Mouse (Mus musculus): ENCODE measurements around the gene Lrrc63.
"Not testable (repeated sequence)": the region's sequence is repeated elsewhere in the genome, so short reads cannot be mapped to it uniquely, and the experiment has no call there.

Lrrc63 gene

DNA sequence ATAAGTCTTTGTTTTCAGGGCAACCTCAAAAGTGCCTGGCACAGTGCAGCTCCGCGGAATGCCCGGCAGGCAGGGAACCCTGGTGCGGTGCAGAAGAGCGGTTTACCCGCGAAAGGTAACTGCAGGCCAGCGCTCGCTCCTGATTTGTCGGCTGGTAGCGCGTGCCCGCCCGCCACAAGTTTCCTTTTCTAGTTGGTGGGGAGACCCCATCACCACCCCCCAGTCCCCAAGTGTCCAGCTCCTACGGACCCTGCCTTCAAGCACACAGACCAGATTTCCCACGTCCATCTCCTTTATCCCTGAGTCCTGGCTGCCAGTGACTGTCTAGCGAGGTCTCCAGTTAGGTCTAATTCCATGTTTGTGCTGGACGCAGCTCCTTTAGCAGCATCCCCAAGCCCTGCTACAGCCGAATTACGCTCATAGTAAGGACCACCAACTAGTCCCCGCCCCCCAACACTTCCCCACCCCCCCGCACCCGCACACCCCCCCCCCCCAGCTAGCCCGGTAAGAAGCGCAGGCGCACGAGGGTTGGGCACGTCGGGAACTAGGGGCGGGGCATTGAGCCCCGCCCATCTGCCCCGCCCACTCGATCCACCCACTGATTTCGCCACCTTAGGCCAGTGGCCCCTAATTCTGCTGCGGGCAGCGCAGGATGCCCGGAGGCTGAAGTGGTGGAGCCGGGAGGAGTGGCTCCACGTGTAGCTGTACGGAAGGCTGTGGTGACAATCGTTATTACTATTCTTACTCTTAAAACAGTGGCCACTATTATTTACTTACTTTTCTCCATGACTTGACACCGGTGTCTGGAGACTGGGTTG lies at the start of gene Lrrc63, which contains the start of gene Lcp1:
Gene Lrrc63 (minus strand): TSS at position 381 of the 818 bp plus-strand sequence.
Gene Lcp1 (plus strand): TSS at position 601 of the 818 bp plus-strand sequence.
- peak; percentile 70 for DNase-seq (ENCODE audit: low spot score)

DNA sequence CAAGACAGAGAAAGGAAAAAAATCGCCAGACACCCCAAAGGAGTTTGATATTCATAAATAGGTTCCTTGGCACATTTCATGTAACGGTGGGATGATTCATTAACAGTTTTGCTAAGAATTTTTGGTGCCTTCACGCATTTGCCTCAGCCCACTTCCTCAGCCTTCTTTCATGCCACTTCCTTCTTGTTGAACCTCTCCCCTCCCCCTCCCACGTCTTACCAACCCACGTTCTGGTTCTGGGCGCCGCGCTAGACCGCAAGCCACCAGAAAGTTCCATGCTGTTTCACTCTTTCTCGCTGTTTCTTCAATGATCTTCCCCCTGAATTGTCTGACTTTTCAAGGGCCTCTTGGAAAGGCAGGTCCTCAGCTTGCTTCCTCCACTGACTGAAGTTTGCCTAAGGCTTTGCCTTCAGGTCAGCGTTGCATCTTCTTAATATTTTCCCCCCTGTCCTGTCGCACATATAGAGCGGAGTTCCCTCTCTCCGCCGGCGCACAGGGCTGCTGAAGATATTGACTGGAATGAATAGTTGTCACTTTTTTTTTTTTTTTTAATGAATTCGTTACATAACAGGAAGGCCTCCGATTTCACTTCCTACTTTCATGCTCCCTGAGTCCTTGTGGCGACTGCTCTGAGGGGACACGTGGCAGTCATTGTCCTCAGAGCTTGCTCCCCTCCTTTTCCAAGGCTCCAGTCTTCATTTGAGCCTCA lies 48.7 kb upstream of the Lrrc63 start:
- no peak for DNase-seq (ENCODE audit: low spot score)

DNA sequence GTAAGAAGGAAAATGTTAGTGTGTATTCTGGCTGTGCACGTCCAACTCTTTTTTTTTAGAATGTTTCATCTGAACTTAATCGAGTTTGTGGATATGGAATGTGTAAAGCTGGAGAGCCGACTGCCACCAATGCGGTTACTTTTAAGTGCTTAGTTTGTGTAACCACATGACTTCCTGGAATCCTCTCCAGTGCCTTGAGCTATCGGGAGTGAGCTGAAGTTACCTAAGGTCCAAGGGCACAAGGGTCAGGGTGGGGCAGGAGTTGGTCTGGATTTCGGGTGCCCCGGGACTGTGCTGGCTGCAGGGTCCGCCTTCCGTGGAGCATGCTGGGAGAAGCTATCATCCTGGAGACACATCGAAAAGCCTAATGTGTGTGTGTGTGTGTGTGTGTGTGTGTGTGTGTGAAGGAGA lies 48.1 kb upstream of the Lrrc63 start:
- DNase-seq (ENCODE audit: low spot score) = no peak

DNA sequence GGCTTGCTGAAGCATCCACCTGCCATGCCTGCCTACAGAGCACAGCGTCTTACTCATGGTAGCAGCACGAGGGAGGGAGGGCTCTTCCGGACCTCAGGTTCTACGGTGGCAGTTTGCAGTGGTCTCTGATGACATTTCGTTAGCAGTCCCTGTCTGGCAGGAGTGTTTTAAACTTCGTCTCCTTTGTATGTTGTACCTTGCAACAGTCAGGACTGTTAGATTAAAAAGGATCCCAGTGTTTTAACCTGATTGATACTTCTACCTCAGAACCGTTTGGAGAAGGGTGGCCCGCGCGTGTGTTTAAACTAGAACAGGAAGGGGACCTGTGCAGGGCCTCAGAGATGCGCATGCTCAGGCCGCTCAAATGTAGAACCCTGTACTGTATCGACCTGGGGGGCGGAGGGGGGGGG lies 47.7 kb upstream of the Lrrc63 start:
- no peak for DNase-seq (ENCODE audit: low spot score)

DNA sequence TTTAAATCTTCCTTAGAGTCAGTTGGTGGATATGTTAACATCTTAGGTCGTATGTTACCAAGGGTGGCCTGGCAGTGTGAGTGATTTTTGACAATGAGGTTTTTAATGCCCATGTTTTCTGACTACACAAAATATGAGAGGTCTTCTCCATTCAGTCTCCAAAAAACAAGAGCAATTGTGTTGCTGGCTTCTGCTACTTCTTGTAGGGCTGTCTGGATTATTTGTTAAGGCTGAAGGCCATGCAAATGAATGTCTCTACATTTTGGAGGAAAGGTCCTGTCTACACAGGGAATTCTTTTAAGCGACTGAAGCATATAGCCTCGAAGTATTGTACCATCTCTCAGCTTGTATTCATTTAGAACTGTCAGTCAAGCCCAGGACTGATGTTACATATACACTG lies 46.7 kb upstream of the Lrrc63 start:
- no peak for DNase-seq (ENCODE audit: low spot score)

DNA sequence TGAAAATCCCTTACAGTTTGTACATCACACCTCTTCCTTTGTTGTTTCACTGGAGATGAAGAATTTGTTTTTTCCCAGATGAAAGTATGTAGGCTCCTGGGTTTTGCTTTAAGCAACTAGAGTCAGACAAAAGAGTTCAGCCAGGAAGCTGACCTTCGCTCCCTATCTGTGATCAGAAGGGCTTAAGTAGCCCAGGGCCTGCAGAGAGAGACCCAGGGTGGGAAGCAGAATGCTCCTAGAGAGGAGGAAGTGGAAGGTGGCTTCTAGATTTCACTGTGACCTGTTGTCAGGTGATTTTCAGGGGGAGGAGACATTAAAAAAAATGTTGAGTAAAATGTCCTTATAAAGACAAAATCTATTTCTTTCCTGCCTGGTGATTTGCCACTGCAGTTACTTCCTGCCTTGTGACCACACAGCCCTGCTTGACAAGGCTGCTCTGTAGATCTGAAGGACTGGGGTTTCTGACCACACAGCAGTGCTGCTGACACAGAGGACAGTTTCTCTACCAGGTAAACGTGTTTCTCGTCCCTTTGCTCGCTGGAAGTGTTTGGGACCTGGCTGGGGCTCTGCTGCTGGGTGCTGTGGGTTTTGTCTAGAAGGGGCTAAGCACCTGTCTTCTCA lies 45.9 kb upstream of the Lrrc63 start:
- no peak for DNase-seq (ENCODE audit: low spot score)

DNA sequence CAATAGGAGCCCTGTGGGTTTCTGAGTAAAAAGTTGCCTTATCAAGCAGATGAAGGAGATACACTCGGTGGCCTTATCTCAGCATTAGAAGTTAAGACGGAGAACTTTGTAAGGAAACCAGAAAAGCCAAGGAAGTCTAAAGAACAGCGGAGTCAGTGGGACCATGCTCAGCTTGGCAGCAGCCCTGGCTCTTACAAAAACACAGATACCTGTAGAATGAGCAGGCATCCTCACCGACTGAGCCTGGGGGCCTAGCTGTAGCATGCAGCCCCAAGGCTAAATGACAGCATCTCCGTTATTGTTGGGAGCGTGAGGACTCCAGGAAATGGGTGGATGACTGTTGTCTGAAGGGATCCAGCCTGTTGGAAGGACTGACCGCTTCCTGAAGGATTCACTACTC lies 45.1 kb upstream of the Lrrc63 start:
- no peak for DNase-seq (ENCODE audit: low spot score)

DNA sequence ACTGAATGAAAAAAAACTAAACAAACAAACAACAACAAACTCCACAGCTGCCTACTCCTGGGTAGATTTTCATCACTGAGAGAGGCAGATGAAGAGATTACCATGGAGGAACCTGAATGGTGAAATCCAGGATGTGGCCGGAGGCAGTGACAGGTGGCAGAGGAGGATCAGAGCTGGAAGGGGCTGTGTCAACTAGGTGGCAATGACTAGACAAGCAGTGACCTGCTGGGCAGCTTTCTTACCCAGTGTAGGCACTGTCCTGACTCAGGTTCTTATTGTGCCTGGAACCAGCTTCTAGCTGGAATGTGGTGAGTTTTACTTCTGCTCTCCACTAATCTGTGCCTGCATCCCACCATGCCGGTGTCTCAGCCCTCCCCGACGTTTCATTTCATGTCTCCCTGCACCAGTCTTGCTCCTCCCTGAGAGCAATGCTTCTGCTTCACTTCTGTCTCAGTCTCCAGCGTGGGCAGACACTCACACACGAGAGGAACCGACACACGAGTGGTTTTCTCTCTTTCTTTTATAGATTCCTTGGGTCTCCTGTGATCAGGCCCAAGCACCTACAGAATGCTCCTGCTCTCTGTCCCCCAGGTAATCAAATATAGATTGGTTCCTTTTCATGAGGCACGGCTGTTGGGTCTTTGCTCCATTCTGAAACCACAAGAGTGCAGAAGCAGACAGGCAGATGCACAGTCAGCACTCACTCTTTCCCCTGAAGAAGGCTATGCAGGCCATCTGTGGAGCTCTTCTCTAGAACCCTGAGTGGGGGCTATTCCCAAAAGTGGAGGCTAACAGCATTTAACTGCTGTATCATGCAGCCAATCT lies 44.3 kb upstream of the Lrrc63 start:
- DNase-seq (ENCODE audit: low spot score) = no peak

DNA sequence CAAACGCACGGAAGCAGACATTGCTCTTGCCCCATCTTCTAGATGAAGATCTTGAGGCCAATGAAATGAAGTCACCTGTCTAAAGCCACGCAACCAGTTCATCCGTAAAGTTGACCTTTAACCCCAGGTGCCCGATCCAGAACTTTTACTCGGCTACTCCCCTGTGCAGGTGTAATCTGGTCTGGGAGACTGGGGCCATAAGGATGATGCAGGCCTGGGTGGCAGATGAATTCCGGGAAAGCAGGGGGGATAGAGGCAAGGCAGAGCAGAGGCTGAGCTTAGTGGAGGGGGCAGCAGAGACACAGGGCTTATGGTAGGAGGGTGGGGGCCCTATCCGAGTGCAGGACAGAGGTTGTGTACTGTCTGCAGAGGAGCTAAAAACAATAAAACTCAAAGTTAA lies 43.6 kb upstream of the Lrrc63 start:
- no peak for DNase-seq (ENCODE audit: low spot score)

DNA sequence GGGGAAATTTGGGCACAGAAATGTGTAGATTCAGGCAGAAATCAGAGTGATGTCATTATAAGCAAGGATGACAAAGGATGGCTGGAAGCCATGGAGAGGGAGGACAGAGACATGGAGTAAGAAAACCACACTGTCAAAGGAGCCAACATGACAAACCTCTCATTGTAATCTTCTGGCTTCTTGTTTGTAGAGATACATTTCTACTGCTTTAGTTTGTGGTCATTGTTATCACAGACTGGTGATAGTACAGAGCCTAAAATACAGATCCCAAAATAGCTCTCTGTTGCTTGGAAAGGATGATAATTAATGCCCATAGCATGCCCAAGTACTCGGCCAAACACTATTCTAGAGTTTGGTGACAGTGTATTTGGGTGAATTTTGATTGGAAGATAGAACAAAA lies 39.9 kb upstream of the Lrrc63 start:
- DNase-seq (ENCODE audit: low spot score) = no peak

DNA sequence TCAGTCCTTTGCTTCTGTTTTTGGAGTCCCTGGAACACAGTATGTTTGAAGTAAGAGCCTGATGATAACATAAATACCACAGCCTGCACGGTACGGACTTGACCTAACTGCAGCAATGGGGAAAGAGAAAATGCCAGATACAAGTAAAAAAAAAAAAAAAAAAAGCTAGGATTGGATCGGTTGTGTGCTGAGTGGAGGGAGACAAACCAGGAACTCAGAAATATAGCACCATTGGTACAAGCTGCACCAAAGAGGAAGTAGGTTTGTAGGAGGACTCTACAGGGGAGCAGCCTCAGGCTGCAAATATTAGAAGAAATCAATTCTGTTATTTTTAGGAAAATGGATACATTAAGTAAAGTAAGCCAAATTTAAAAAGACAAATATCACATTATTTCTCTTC lies 37.8 kb upstream of the Lrrc63 start:
- no peak for DNase-seq (ENCODE audit: low spot score)

DNA sequence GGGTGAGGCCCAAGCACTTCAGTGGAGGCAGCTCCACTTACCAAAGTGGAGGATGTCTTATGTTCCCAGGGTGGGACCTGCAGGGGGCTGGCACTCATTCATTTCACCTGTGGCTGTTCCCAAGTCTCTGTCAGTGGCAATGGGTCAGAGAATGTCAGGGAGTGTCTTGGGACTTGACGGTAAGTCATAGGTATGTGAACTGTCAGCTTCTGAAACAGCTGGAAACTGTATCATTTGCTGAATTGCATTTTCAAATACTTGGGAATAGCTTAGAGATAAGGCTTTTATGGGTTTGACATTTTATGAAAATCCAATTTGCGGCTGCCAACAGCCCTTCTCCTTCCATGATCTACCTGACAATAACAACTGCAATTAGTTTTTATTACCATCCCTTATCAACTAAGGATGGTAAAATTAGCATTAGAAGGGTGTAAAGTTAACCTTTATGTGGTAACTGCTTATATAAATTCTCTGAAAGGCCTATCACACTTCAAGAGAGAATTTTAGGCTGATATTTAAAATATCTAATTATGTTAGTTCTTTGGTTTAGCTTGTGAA lies 35.0 kb upstream of the Lrrc63 start:
- no peak for DNase-seq (ENCODE audit: low spot score)

DNA sequence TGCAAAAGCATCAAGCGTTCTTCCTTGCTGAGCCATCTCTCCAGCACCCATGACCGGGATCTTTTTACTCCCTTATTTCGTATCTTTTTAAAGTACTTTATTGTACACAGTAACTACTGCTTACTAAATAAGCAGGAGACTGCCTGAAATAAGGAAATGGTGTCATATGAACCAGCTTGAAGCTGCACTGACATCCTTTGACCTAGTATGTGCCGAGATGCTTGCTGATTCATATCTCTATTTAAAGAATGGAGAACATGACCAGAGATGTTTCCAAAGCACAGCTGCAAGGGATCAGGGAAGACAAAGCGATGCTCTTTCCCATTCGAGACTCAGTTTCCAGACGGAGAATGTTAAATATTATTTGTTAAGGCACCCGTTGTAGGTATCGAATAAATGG lies 33.7 kb upstream of the Lrrc63 start:
- DNase-seq (ENCODE audit: low spot score) = no peak

DNA sequence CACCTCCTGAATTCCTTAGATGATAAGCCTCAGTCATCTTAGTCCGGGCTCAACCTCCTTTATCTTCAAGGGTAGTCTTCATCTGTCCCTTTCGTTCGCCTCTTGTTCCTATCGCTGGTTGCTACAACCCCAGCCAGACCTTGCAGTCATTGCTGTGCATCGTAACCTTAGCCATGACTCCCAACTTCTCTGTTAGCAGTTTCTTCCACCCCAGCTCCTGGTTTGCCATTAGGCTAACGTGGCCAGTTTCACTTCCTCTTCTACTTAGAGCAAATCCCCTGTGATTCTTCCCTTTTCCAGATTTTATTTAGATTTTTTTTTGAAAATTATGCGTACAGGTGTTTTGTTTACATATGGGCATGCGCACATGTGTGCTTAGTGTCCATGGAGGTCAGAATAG lies 33.2 kb upstream of the Lrrc63 start:
- no peak for DNase-seq (ENCODE audit: low spot score)

DNA sequence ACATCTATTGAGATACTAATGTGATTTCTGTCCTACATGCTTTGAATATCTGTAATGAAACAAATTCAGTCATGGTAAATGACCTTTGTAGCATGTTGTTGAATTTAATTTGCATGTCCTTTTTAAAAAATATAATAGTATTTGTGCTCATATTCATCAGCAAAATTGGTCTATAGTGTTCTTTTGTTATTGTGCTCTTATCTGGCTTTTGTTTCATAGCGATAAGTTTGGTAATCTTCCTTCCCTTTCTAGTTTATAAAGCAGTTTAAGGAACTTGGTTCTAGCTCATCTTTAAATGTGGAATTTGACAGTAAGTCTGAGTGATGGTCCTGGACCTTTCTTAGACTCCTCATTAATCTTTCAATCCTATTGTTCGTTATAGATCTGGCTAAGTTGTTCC lies 28.7 kb upstream of the Lrrc63 start:
- DNase-seq (ENCODE audit: low spot score) = no peak

DNA sequence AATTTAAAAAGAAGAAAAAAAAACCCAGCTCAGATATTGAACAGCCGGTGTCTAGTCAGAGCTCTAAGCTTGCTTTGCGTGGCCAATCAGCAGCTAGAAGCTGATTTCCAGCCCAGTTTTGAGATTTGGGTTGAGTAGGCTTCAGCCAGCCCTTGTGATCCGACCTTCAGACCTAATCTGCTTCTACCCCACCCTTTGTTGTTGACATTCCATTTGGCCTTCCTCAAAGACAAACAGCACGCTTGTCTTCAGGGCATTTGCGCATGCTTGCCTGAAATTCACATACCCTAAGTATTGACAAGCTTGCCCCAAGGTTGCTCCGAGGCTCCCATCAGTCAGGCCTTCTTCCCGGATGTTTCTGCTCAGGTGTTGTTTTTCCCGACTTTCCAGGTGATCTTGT lies 23.8 kb upstream of the Lrrc63 start:
- no peak for DNase-seq (ENCODE audit: low spot score)

DNA sequence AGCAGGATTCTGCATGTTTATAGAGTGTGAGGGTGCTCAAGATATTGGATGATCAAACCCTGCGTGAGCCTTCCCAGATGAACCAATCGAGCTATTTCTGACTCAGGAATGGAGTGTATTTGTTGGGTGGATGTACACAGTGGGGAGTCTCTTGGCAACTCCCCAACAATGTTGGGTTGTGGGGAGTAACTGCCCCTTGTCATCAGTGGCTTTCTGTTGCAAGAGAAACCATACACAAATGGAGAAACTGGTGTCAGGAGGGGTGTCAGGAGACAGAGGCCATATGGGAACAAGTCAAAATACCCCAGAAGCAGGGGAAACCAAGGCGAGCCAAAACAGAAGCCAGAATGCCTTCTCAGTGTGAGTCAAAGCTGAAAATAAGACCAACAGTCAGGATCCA lies 20.5 kb upstream of the Lrrc63 start:
- no peak for DNase-seq (ENCODE audit: low spot score)

DNA sequence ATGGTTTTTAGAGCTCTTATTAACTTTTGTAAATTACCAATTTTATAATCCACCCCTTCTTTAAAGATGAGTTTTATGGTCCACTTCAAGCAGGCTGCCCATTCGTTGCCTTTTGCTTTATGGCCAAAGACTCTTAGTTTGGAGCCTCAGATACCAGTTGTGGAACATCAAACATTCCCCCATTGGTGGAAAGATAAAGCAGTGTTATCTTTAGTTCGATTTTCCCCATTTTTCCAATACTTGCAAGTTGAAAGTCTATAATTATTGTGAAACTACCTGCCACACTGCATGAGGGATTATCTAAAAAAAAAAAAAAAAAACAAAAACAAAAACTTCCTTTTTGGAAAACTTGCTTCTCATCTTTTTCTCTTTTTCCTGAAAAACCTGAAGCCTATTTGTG lies 20.0 kb upstream of the Lrrc63 start:
- DNase-seq (ENCODE audit: low spot score) = no peak

DNA sequence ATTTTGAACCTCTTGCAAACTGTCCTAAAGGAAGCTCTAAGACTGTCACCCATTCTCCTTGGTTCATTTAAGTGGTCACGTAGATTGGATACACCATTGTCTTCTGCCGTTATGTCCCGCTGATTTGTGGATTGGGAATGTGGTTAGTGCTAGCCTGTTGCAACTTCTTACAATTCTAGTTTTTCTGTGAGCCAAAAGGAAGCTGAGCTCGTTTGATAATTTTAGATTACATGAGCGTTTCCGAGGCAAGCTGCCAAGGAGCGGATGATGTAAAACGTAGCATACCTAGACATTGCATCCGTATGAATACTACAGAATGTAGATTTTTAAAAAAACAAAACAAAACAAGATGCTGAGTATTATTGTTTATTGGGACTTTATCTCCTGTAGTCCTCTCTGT lies 17.5 kb upstream of the Lrrc63 start:
- DNase-seq (ENCODE audit: low spot score) = no peak

DNA sequence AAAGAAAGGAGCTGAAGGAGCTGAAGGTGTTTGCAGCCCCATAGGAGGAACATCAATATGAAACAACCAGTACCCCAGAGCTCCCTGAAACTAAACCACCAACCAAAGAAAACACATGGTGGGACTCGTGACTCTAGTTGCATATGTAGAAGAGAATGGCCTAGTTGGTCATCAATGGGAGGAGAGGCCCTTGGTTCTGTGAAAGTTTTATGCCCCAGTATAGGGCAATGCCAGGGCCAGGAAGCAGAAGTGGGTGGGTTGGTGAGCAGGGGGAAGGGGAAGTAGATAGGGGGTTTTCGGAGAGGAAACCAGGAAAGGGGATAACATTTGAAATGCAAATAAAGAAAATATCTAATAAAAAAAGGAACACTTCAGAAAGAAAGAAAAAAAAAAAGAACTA lies 17.0 kb upstream of the Lrrc63 start:
- DNase-seq (ENCODE audit: low spot score) = not testable (repeated sequence)

DNA sequence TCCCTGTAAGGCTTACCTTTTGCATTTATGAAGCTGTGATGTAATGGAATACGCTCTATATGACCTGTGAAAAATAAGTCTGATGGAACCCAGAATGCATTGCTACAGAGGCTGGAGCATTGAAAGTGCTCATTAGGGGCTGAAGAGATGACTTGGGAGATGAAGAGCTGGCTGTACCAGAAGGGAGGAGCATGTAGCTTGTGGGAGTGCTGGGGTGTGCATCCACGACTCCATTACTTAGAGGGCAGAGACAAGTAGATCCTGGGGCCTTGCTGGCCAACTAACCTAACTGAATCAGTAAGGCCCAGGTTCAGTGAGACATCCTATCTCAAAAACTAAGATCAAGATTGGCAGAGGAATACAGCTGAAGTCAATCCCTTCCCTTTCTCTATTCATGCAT lies 8.5 kb upstream of the Lrrc63 start:
- no peak for DNase-seq (ENCODE audit: low spot score)

DNA sequence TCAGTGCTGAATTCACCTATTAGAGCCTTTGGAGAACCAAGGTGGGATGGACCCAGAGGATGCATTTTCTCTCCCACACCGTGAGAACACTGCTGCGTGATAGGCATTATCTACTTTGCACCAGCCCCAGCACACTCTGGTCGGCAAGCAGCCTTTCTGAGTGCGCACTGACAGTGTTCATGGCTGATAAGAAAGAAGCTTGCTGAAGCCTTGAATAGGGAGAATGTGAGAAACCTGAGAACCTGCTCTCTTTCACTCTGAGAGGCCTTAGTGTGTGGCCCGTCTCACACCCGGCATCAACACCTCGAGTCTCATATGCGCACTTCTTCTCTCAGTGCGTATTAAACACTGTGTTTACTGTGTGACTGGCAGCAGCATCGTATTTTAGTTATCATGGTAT lies 7.8 kb upstream of the Lrrc63 start:
- DNase-seq (ENCODE audit: low spot score) = no peak
